Mouse (Mus musculus): ENCODE measurements around the gene Nav2. TPM values are rescaled to one million over a fixed set of nuclear protein-coding genes. Genes with fewer than 3 reads are reported as not detected.

The Nav2 gene
- total and polyA plus RNA-seq, 3 experiments: under 0.01 TPM; not detected in 2

DNA sequence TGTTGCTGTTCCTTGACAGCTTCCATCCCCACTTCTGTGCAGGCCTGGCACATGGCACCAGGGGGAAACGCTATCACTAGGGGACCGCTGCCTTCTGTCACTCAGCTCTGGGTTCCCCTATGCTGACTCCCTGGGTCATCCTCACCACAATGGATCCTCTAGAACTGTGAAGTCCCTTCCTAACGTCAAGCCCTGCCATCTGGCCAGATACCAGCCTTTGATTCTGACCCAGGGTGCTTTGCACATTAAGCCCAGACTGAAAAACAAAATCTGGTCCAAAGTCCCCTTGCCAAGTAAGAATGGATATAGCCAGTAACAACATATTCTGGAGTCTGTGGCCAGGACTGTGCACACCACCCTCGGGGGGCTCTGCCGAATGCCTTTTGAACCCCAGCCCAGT lies 178.6 kb downstream of the Nav2 start:
- Histone ChIP-seq H3K36me3 (replicated peaks in 1 of 2; ENCODE audit: control insufficient read depth in 1 of 2, insufficient read depth in 1 of 2, low read length in 1 of 2) (no peaks in the 10 kb centered on the region), H3K9ac (ENCODE audit: insufficient read depth, low read depth) (no peak overlapping the region), H3K9me3 (replicated peaks; ENCODE audit: low read length) (no peaks in the 10 kb centered on the region), H3K4me3 (replicated peaks in 1 of 3; ENCODE audit: low read depth in 2 of 3, low read length in 2 of 3, poor library complexity in 1 of 3) (no peak overlapping the region), H3K27ac (ENCODE audit: insufficient read depth, low read depth) (no peak overlapping the region), H3K79me2 (replicated peaks; ENCODE audit: control insufficient read depth, extremely low read depth, insufficient read depth, poor library complexity, severe bottlenecking) (no peaks in the 10 kb centered on the region), H3K27me3 (replicated peaks) (peaks cover 95% of the 10 kb centered on the region), H3K4me1 (ENCODE audit: control insufficient read depth in 1 of 2, insufficient read depth in 2 of 2) (no peaks in the 10 kb centered on the region), H3K4me2 (ENCODE audit: insufficient read depth, low read depth, poor library complexity, severe bottlenecking) (no peak overlapping the region)
- in situ Hi-C loops (cut with MboI; ENCODE audit: low pct_ligation_motif_present, low pct_unique_long_range_greater_than_20kb, low sequenced_read_pairs): no loop called here
- TF ChIP-seq MEF2A (IDR thresholded peaks at IDR 0.05; ENCODE audit: borderline replicate concordance, low read depth, low read length) (no peak), ETS1 (conservative IDR thresholded peaks at IDR 0.05; ENCODE audit: low read depth, low read length) (no peak), USF1 (IDR thresholded peaks at IDR 0.05; ENCODE audit: low read depth, low read length) (no peak), RCOR1 (conservative IDR thresholded peaks at IDR 0.05; ENCODE audit: low read depth, low read length) (no peak), E2F4 (IDR thresholded peaks at IDR 0.05; ENCODE audit: insufficient replicate concordance, low read depth, low read length) (no peak), ELF1 (IDR thresholded peaks at IDR 0.05; ENCODE audit: low read depth, low read length) (no peak), BHLHE40 (IDR thresholded peaks at IDR 0.05; ENCODE audit: low read depth, low read length) (no peak), CTCF (conservative IDR thresholded peaks at IDR 0.05 in 1 of 2, IDR thresholded peaks at IDR 0.05 in 1 of 2; ENCODE audit: low read depth in 2 of 2, low read length in 2 of 2) (no peak), KAT2A (IDR thresholded peaks at IDR 0.05; ENCODE audit: insufficient replicate concordance, low read length) (no peak), MAZ (IDR thresholded peaks at IDR 0.05; ENCODE audit: low read depth, low read length) (no peak), CHD2 (IDR thresholded peaks at IDR 0.05; ENCODE audit: low read length) (no peak), RAD21 (IDR thresholded peaks at IDR 0.05; ENCODE audit: low read depth, low read length) (no peak), IRF4 (IDR thresholded peaks at IDR 0.05; ENCODE audit: low read depth, low read length) (no peak), JUND (conservative IDR thresholded peaks at IDR 0.05; ENCODE audit: low read depth, low read length) (no peak), NRF1 (IDR thresholded peaks at IDR 0.05; ENCODE audit: low read depth, low read length) (no peak), EP300 (IDR thresholded peaks at IDR 0.05; ENCODE audit: low read length) (no peak), CHD1 (IDR thresholded peaks at IDR 0.05; ENCODE audit: low read depth, low read length) (no peak)
- dilution Hi-C loops (cut with MboI; ENCODE audit: extremely low pct_ligation_motif_present, extremely low pct_unique_long_range_greater_than_20kb, low sequenced_read_pairs): no loop called here
- no peak for DNase-seq (ENCODE audit: extremely low read depth)

DNA sequence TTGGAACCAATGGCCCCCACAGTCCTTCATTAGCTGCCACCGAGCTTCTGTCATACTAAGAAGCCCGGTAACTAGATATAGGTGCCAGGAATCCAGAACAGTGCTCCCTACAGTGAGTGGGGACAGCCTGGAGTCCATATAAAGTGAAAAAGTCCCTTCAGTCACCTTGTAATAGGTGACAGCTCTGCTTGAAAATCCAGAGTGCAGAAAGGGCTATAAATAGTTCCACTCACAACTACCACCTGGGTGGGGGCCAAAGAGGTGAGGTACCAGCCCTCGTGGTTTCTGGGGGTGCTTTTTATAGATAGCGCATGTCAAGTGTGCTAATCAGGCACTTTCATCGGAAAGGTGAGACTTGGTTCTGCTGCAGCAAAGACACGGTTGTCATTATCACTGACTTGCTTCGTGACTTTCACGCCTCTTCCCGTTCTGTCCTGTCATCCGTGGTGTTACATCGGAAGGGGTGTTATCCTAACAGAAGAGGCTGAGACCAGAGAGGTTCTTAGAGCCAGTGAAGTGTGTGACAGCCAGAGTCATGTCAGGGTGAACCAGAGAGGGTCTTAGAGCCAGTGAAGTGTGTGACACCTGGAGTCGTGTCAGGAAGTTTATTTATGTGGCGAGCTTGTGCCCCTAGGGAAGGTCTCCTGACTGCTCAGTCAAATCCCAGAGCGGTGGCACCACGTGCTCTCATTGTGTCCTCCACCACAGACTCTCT lies 179.8 kb downstream of the Nav2 start:
- TF ChIP-seq E2F4 (IDR thresholded peaks at IDR 0.05; ENCODE audit: insufficient replicate concordance, low read depth, low read length) (no peak), JUN (IDR thresholded peaks at IDR 0.05; ENCODE audit: insufficient read depth, low read depth, low read length) (no peak), POLR2A (IDR thresholded peaks at IDR 0.05; ENCODE audit: low read depth, low read length) (no peak), ELF1 (IDR thresholded peaks at IDR 0.05; ENCODE audit: low read depth, low read length) (no peak), PAX5 (IDR thresholded peaks at IDR 0.05; ENCODE audit: low read length) (no peak), CHD1 (IDR thresholded peaks at IDR 0.05; ENCODE audit: low read depth, low read length) (no peak), CTCF (conservative IDR thresholded peaks at IDR 0.05 in 1 of 2, IDR thresholded peaks at IDR 0.05 in 1 of 2; ENCODE audit: low read depth in 2 of 2, low read length in 2 of 2) (no peak), ZNF384 (IDR thresholded peaks at IDR 0.05; ENCODE audit: low read depth, low read length) (no peak), HCFC1 (IDR thresholded peaks at IDR 0.05; ENCODE audit: low read depth, low read length) (no peak), JUND (conservative IDR thresholded peaks at IDR 0.05; ENCODE audit: low read depth, low read length) (no peak), TCF12 (IDR thresholded peaks at IDR 0.05; ENCODE audit: low read depth, low read length) (no peak), EP300 (IDR thresholded peaks at IDR 0.05; ENCODE audit: low read length) (no peak)
- no peaks in the 10 kb centered on the region for H3K36me3 ChIP-seq (replicated peaks in 1 of 2; ENCODE audit: control insufficient read depth in 1 of 2, insufficient read depth in 1 of 2, low read length in 1 of 2)
- no peaks in the 10 kb centered on the region for H3K79me2 ChIP-seq (replicated peaks; ENCODE audit: control insufficient read depth, extremely low read depth, insufficient read depth, poor library complexity, severe bottlenecking)
- dilution Hi-C loops (cut with MboI; ENCODE audit: extremely low pct_ligation_motif_present, extremely low pct_unique_long_range_greater_than_20kb, low sequenced_read_pairs): no loop called here
- H3K4me2 ChIP-seq (ENCODE audit: insufficient read depth, low read depth, poor library complexity, severe bottlenecking): no peak overlapping the region
- H3K9me3 ChIP-seq (replicated peaks; ENCODE audit: low read length): no peaks in the 10 kb centered on the region
- H3K4me1 ChIP-seq (ENCODE audit: control insufficient read depth in 1 of 2, insufficient read depth in 2 of 2): no peaks in the 10 kb centered on the region
- peaks cover 94% of the 10 kb centered on the region for H3K27me3 ChIP-seq (replicated peaks)
- in situ Hi-C loops (cut with MboI; ENCODE audit: low pct_ligation_motif_present, low pct_unique_long_range_greater_than_20kb, low sequenced_read_pairs): no loop called here
- no peak overlapping the region for H3K4me3 ChIP-seq (replicated peaks in 1 of 3; ENCODE audit: low read depth in 2 of 3, low read length in 2 of 3, poor library complexity in 1 of 3)
- H3K9ac ChIP-seq (ENCODE audit: insufficient read depth, low read depth): no peak overlapping the region
- no peak overlapping the region for H3K27ac ChIP-seq (ENCODE audit: insufficient read depth, low read depth)
- DNase-seq (ENCODE audit: extremely low read depth): no peak
